Mouse (Mus musculus) bone marrow macrophage, adult 2 months (primary cell): Measurements from ENCODE around the gene Acap1. TPM values are rescaled to one million over a fixed set of nuclear protein-coding genes. Genes with fewer than 3 reads are reported as not detected.

ENCODE experiments used
- H3K27ac ChIP-seq: 2 replicates; pipeline ENCODE4 v1.5.1; 2012; ENCODE audit warnings: low read depth, low read length; ENCODE audit not compliant: insufficient read depth
- H3K4me1 ChIP-seq: 2 replicates; pipeline ENCODE4 v1.6.1; 2012; ENCODE audit warnings: low read length; ENCODE audit not compliant: control insufficient read depth, insufficient read depth
- H3K4me3 ChIP-seq: 2 replicates; pipeline ENCODE4 v1.5.1; 2012; ENCODE audit warnings: mild to moderate bottlenecking, low read length, moderate library complexity; ENCODE audit not compliant: insufficient read depth
- CTCF ChIP-seq: IDR thresholded peaks from 2 replicates; pipeline ENCODE4 v1.5.1; 2012; ENCODE audit warnings: low read depth, mild to moderate bottlenecking, low read length, moderate library complexity
- POLR2A ChIP-seq: IDR thresholded peaks from 2 replicates; pipeline ENCODE4 v1.6.1; 2012; ENCODE audit warnings: mild to moderate bottlenecking, low read depth, low read length, borderline replicate concordance
- polyA plus RNA-seq: library from polyadenylated mRNA; stranded (reverse); fragments of >200 nt; gene quantifications from 2 replicates; pipeline ENCODE4 v1.2.4, GENCODE M21; 2012; ENCODE audit not compliant: missing spikeins, insufficient read depth, insufficient read length

Acap1 gene
- polyA plus RNA-seq = 0.66 TPM in 1 of 2 replicates, not detected in the other

DNA sequence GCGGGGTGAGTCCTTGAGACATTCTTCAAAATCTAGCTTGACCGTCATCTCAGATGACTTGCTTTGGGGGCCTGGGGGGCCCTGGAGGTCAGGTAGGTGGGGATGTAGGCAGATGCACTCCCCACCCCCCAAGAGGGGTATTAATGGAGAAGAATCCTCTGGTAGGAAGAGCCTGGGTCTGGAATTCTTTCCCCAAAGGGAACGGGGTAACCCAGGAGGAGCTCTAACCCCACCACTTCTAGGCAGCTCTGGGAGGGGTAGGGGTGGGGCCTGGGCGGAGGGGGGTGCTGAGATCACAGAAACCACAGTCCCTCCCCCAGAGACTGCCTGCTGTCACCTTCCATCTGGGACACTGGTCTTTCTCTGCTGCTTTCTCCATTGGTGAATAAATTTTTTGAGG lies at the start of gene Acap1:
Gene Acap1, minus strand, starts transcription at position 249 of the 400 bp plus-strand sequence.
- Histone ChIP-seq H3K27ac (no peak within 1 kb of the TSS), H3K4me3 (no peak within 1 kb of the TSS), H3K4me1 (peaks cover 9% of the 10 kb centered on the region)
- TF ChIP-seq POLR2A = no peak
- no peak for TF ChIP-seq CTCF

DNA sequence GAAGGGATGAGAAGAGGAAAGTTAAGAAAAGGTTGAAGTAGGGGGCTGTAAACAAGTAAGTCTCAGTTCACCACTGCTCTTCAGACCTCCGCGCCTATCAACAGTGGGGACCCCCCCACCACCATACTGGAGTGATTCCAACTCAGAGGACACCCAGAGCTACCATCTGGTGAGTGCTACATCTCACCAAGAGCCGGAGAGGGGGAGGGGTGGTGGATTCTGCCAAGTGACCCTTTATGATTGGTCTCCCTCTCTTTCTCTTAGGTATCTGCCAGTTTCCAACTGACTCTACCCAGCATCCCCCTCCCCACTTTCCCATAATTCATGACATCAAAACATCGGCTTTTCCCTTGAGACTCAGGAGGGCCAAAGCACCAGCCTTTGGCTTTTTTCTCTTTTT lies 45.6 kb upstream of the Acap1 start:
- TF ChIP-seq POLR2A (no peak), CTCF (no peak)
- no peak overlapping the region for H3K27ac ChIP-seq
- H3K4me1 ChIP-seq = no peaks in the 10 kb centered on the region
- H3K4me3 ChIP-seq = no peak overlapping the region

DNA sequence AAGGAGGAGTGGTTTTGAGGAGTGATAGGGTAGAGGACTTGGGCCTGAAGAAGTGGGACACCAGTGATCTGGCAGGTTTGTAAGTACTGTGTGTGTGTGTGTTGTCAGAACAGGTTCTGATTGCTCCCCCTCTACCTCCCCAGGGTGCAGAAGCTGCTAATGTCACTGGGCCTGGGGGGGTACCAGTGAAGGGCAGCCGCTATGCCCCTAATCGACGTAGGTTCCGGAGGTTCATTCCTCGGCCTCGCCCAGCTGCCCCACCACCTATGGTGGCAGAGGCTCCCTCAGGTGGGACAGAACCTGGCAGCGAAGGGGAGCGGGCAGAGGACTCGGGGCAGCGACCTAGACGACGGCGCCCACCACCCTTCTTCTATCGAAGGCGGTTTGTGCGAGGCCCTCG lies 44.4 kb upstream of the Acap1 start:
- no peak for TF ChIP-seq POLR2A
- TF ChIP-seq CTCF = no peak
- no peak overlapping the region for H3K27ac ChIP-seq
- no peak overlapping the region for H3K4me3 ChIP-seq
- no peaks in the 10 kb centered on the region for H3K4me1 ChIP-seq

DNA sequence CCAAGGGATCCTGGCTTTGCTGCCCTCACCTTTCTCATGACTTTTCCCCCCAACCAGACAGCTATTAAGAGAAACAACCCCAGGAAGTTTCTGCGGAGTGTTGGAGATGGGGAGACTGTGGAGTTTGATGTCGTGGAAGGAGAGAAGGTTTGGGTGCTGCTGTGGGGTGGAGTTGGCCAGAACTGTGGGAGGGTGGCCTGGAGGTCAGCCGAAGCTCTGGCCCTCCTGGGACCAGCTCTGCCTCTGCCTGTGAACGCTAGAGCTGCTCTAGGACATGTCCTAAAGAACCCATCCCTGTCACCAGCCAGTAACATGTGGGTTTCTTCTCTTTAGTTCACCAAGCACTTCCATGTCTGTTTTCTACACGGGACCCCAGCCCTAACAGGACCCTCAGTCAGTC lies 43.8 kb upstream of the Acap1 start:
- no peak overlapping the region for H3K27ac ChIP-seq
- H3K4me3 ChIP-seq = no peak overlapping the region
- H3K4me1 ChIP-seq = no peaks in the 10 kb centered on the region
- TF ChIP-seq CTCF (no peak), POLR2A (no peak)

DNA sequence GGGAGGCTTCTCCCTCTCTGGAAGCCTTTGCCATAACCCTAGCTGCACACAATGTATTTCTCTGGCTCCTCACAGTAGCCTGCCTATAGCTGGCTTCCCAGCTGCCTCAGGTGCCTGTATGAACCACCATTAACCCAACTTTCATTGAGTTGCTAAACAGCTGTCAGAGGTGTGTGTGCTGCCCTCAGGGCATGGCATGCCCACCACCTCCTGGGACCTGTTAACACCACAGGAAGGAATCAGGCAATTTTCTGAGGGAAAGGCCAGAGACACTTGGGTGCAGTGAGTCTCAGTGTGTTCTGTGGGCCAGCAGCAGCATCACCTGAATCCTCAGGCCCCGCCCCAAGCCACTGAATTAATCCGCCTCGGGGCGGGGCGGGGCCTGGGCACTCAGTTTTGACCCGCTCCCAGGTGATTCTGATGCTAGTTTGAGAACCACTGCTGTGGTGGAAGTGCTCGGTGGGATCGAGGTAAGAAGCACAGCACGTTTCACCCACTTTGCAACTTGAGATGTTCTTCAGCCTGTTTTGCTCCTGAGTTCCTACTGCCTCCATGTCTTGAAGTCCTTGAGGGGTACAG lies 43.2 kb upstream of the Acap1 start:
- Histone ChIP-seq H3K4me3 (no peak overlapping the region), H3K4me1 (no peaks in the 10 kb centered on the region), H3K27ac (no peak overlapping the region)
- TF ChIP-seq POLR2A = no peak
- TF ChIP-seq CTCF = no peak

DNA sequence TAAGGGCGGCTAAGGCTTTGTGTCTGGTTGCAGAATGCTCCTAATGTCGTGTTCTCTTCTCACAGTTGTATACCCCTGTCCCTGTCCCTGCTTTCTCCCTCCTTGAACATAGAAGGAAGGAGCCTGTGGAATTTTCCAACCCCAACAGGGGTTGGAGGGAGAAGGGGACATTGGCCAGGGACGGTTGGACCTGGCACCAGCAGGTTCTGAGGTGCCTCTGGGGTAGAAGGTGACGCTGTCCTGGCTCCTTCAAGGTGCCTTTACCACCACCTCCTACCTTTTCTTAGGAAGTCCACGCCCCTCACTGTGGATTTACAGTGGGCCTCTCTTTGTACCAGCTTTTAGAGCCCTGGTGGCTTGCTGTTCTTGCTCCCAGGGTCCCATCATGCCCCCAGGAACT lies 42.5 kb upstream of the Acap1 start:
- TF ChIP-seq POLR2A = no peak
- no peak for TF ChIP-seq CTCF
- H3K4me3 ChIP-seq = no peak overlapping the region
- H3K27ac ChIP-seq = no peak overlapping the region
- H3K4me1 ChIP-seq = no peaks in the 10 kb centered on the region

DNA sequence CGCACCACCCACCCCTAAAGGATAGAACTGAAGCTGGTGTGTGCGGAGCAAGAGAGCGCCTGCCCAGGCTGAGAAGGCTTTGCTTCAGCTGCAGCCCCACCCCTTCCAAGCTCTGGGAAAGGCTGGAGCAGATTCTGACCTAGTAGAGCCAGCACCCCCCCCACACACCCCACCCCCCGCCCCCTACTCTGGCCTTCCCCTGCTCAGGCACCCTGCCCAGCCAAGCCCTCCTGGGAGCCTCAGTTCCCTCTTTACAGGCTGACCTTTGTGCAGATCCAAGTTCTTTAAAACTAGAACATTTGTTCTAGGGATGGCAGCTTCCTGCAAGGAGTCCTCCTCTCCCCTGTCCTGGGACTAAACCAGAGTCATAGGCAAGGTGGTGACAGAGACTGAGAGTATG lies 42.0 kb upstream of the Acap1 start:
- no peak for TF ChIP-seq CTCF
- no peak for TF ChIP-seq POLR2A
- H3K4me1 ChIP-seq = no peaks in the 10 kb centered on the region
- H3K4me3 ChIP-seq = no peak overlapping the region
- H3K27ac ChIP-seq = no peak overlapping the region

DNA sequence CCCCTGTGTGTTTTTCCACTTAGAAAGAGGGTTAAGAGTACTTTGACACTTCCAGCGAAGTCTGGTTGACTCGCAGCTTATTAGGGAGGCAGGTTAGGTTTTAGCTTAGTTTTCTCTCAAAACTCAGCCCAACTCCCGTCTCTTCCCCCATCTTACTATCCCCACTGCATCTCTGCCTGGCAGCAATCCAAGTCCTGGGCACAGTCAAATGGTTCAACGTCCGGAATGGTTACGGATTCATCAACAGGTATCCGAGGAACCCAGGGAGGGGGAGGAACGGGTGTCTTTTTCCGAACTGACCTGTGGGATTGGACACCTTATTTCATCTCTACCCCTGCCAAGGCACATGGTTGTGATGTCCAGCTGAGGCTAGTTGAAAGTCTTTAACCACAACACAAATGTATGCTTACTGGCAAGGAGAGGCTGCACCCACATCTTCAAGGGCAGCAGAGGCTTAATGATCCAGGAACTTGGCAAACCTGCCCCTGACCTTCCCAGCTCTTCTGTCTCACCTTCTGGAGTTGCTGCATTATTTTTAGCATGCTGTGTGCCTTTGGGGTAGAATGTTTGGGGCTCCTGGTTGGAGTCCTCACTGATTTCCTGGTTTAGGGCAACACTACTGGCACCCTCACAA lies 41.5 kb upstream of the Acap1 start:
- peaks cover 5% of the 10 kb centered on the region for H3K4me1 ChIP-seq
- H3K4me3 ChIP-seq = no peak overlapping the region
- H3K27ac ChIP-seq = no peak overlapping the region
- TF ChIP-seq CTCF = no peak
- no peak for TF ChIP-seq POLR2A

DNA sequence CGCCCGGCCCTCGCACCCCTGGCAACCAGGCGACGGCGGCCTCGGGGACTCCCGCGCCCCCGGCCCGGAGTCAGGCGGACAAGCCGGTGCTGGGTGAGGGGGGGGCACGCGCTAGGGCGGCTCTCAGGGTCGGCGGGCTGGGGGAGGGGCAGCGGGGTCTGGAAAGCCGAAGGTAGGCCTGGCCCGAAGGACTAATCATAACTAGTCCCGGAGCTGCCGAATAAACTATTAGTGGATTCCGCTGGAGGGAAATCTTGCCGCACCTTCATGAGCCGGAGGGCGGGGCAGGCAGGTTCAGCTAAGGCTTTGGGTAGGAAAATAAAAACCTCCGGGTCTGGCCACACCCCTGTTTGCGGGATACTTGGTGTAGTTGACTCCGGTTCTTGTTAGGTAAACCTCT lies 40.8 kb upstream of the Acap1 start:
- Histone ChIP-seq H3K4me1 (peaks cover 10% of the 10 kb centered on the region), H3K4me3 (peak overlapping the region; percentile 30; the same call in 1 of the 2 replicates), H3K27ac (no peak overlapping the region)
- TF ChIP-seq CTCF = no peak
- no peak for TF ChIP-seq POLR2A

DNA sequence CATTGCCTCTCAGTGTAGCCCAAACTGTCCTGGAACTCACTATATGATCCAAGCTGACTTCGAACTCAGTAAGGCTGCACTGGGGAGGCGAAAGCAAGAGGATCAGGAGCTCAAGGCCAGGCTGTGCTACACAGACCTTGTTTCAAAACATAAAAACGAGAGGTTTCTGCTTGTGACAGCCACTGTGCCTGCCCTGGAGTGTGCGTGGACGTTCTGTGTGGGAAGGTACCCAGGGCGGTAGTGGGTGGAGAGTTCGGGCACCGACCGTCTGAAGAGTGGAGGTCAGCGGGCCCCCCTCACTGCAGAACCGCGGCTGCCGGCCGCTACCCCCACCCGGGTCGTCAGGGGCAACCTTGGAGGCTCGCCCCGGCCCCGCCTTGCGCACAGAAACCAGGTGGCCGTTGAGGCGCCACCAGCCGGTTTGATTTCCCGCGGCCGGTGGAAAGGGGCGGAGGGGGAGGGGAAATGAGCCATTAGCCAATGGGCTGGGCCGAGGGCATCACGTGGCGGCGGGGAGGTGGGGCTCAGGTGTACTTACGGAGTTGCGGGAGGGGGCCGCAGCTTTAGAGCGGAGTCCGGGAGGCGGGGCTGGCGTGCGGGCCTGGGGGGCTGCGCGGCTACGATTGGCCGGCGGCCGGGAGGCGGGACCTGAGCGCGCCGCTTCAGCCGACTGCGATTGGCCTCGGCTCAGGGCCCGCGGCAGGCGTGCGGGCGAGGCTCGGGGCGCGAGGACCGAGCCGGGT lies 40.0 kb upstream of the Acap1 start, which contains the start of gene Ybx2:
Gene Ybx2, plus strand, starts transcription at position 660 of the 743 bp plus-strand sequence.
- TF ChIP-seq POLR2A (no peak), CTCF (no peak)
- Histone ChIP-seq H3K4me3 (peak within 1 kb of the TSS; percentile 30), H3K27ac (no peak within 1 kb of the TSS), H3K4me1 (peaks cover 12% of the 10 kb centered on the region)
